Mouse (Mus musculus): ENCODE results near the gene Gm14305. TPM values are rescaled to one million over a fixed set of nuclear protein-coding genes. Genes with fewer than 3 reads are reported as not detected.
A peak's percentile ranks its signal among the peaks of the same experiment; 100 is the strongest.
"Not testable (repeated sequence)": the region's sequence is repeated elsewhere in the genome, so short reads cannot be mapped to it uniquely, and the experiment has no call there.

Gm14305 gene
- polyA plus RNA-seq (2012; rRNA removed) = 41.5 and 44.8 TPM in 2 replicates

DNA sequence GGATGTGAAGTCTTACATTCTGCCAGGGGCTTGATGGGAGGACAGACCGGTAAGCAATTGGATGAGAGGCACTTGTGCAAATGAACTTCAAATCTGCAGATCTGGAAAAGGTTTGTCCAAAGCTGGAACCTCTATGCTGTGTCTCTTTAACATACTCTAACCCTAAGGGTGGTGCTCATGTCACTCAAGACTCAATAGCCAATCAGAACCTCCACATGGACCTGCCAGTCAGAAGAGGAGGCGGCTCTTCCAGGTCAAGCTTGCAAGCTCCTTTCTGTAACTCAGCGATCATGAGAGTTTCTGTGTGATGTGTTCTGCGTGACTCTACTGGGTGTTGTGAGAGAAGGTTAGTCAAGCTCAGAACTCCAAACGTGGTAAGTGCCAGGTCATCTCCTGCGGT is at the start of gene Gm14305:
Gene Gm14305, plus strand, starts transcription at position 278 of the 400 bp plus-strand sequence.
- H3K4me3 ChIP-seq (replicated peaks; ENCODE audit: insufficient read depth, low read depth, low read length); H3K27me3 ChIP-seq (ENCODE audit: control insufficient read depth, insufficient read depth, low read length); H3K27ac ChIP-seq (ENCODE audit: insufficient read depth, low read length); H3K4me1 ChIP-seq (ENCODE audit: control insufficient read depth, insufficient read depth, low read length): not testable (repeated sequence)
- WGBS = 0% methylated on average over 3 of the region's 6 CpGs
- peak; percentile 44 to 46 for DNase-seq

- no CpG with 5 or more reads among the region's 6 CpGs for WGBS
- not testable (repeated sequence) for H3K4me3 ChIP-seq (replicated peaks; ENCODE audit: insufficient read depth, low read depth, low read length); DNase-seq; H3K27me3 ChIP-seq (ENCODE audit: control insufficient read depth, insufficient read depth, low read length); H3K4me1 ChIP-seq (ENCODE audit: control insufficient read depth, insufficient read depth, low read length); H3K27ac ChIP-seq (ENCODE audit: insufficient read depth, low read length)
These were observed 37.9 kb upstream of the Gm14305 start, which contains the start of gene Zfp973 for GRCm38 (mm10) chr2:176670222-176670621. TSS of gene Zfp973 (plus strand) at chr2:176670522.

Other genes starting within 250 kb of the Gm14305 start
- gene Gm14434, start 221.5 kb upstream of the Gm14305 start, polyA plus RNA-seq (2012; rRNA removed) = 13.1 and 14.9 TPM in 2 replicates
- not detected in 2 replicates for gene Zfp967, start 187.3 kb upstream of the Gm14305 start, polyA plus RNA-seq (2012; rRNA removed)
- gene Gm14308, start 72.0 kb upstream of the Gm14305 start, polyA plus RNA-seq (2012; rRNA removed) = 15.4 and 22.0 TPM in 2 replicates
- gene Zfp973, start 37.8 kb upstream of the Gm14305 start, polyA plus RNA-seq (2012; rRNA removed) = 11.8 and 12.9 TPM in 2 replicates
- 24.7 and 25.3 TPM in 2 replicates for gene Gm14295, start 90.3 kb downstream of the Gm14305 start, polyA plus RNA-seq (2012; rRNA removed)
- not detected in 2 replicates for gene Gm14408, start 122.8 kb downstream of the Gm14305 start, polyA plus RNA-seq (2012; rRNA removed)
- gene Gm14296, start 219.5 kb downstream of the Gm14305 start, polyA plus RNA-seq (2012; rRNA removed) = 21.2 and 23.0 TPM in 2 replicates

Measured in cerebellum, adult 2 months (tissue).